Mouse (Mus musculus) cerebellum, adult 2 months (tissue): ENCODE data around the gene Fkbp1b.
"Not testable (repeated sequence)": the region's sequence is repeated elsewhere in the genome, so short reads cannot be mapped to it uniquely, and the experiment has no call there.

ENCODE experiments used
- CTCF ChIP-seq: fragments of 200-500 bp; IDR thresholded peaks from 2 replicates; pipeline ENCODE4 v1.5.1; 2011; ENCODE audit warnings: low read depth, mild to moderate bottlenecking, control low read depth, low read length, moderate library complexity, borderline replicate concordance; ENCODE audit not compliant: insufficient read depth
- POLR2A ChIP-seq: fragments of 200-500 bp; IDR thresholded peaks from 2 replicates; pipeline ENCODE4 v1.6.1; 2011; ENCODE audit warnings: low read length, control low read depth, borderline replicate concordance; ENCODE audit not compliant: insufficient read depth

GRCm38 (mm10) chr12:4788128-4788527 lies 53.3 kb downstream of the Fkbp1b start:
- TF ChIP-seq CTCF, POLR2A: not testable (repeated sequence)
